ENCODE assay signal across 10 mouse cellular contexts in the genomic region with DNA sequence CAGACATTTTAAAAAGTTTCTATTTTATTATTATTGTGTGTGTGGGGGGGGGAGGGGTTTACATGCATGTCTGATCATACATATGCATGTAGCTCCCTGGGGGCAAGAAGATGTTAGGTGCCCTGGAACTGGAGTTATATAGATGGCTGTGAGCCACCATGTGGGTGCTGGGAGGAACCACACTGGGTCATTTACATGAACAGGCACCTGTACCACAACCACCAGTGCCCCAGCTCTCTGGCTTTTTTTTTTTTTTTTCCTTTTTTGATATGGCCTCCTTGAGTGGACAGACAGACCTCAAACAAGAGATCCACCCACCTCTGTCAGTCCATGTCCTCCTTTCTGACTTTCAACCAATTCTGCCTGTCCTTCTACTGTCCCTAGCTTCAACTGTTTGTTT. TPM values are rescaled to one million over a fixed set of nuclear protein-coding genes. Genes with fewer than 3 reads are reported as not detected.
DNase-seq lines count a peak whose midpoint lies in the region; ATAC-seq and TF ChIP-seq lines count a peak whose summit lies in the region.
"Had no signal": no experiment of that assay in that cellular context is flagged by ENCODE, and none has a peak within 500 bp of the region (broad histone marks: within the 10 kb centered on the region; RNA-seq: fewer than 3 reads in every experiment).

No protein-coding gene starts in this region.

- H3K27ac ChIP-seq in cerebellum, adult 2 months (ENCODE audit: insufficient read depth, low read length) = no peak overlapping the region
- H3K27ac ChIP-seq in lung, embryonic 14.5 days (ENCODE audit: low read depth) = no peak overlapping the region
- no peak overlapping the region for H3K27ac ChIP-seq in intestine, embryonic 15.5 days
- H3K27ac ChIP-seq in neural tube, embryonic 15.5 days (replicated peaks) = no peak overlapping the region

- no peak for TF ChIP-seq POLR2A in cerebellum, adult 2 months (IDR thresholded peaks at IDR 0.05; ENCODE audit: borderline replicate concordance, insufficient read depth, low read length)

- no peak overlapping the region for H3K9ac ChIP-seq in lung, embryonic 14.5 days
- H3K9ac ChIP-seq in intestine, embryonic 15.5 days = no peak overlapping the region
- no peak overlapping the region for H3K9ac ChIP-seq in neural tube, embryonic 15.5 days (replicated peaks)

- peaks cover 11% of the 10 kb centered on the region for H3K36me3 ChIP-seq in lung, embryonic 14.5 days (ENCODE audit: insufficient read depth)
- peaks cover 9% of the 10 kb centered on the region; the same call in 1 of the 2 replicates for H3K36me3 ChIP-seq in intestine, embryonic 15.5 days
- peaks cover 20% of the 10 kb centered on the region for H3K36me3 ChIP-seq in neural tube, embryonic 15.5 days

- DNase-seq in cerebellum, adult 2 months = no peak
- no peak for DNase-seq in cerebellum, postnatal 36 days
- no peak for DNase-seq in lung, embryonic 14.5 days
- DNase-seq in lung, adult 18-20 months = no peak
- no peak for DNase-seq in cerebellum, adult 9-11 months
- no peak for DNase-seq in layer of hippocampus, adult 8-10 months (ENCODE audit: low spot score in 2 of 2)

- no peak for TF ChIP-seq CTCF in cerebellum, adult 2 months (IDR thresholded peaks at IDR 0.05; ENCODE audit: borderline replicate concordance, insufficient read depth, low read depth, low read length)
- no peak for TF ChIP-seq CTCF in lung, embryonic 14.5 days (IDR thresholded peaks at IDR 0.05; ENCODE audit: low read depth)

- H3K27me3 ChIP-seq in cerebellum, adult 2 months (ENCODE audit: control insufficient read depth, insufficient read depth, low read length) = no peaks in the 10 kb centered on the region
- H3K27me3 ChIP-seq in lung, embryonic 14.5 days (ENCODE audit: insufficient read depth, low read length) = no peaks in the 10 kb centered on the region
- H3K27me3 ChIP-seq in intestine, embryonic 15.5 days (replicated peaks) = no peaks in the 10 kb centered on the region
- H3K27me3 ChIP-seq in neural tube, embryonic 15.5 days (replicated peaks) = no peaks in the 10 kb centered on the region

- H3K4me3 ChIP-seq in cerebellum, adult 2 months (replicated peaks; ENCODE audit: insufficient read depth, low read depth, low read length) = peak overlapping the region; percentile 89
- H3K4me3 ChIP-seq in lung, embryonic 14.5 days (ENCODE audit: low read depth, low read length) = 0 out of 2 replicates have a peak overlapping the region, but pooled peaks have one; percentile 94
- H3K4me3 ChIP-seq in intestine, embryonic 15.5 days (replicated peaks) = peak overlapping the region; percentile 90; the same call in 1 of the 2 replicates
- H3K4me3 ChIP-seq in neural tube, embryonic 15.5 days (replicated peaks) = no peak overlapping the region

- ATAC-seq in lung, embryonic 14.5 days (ENCODE audit: insufficient read depth) = no peak
- ATAC-seq in intestine, embryonic 15.5 days = no peak
- no peak for ATAC-seq in neural tube, embryonic 15.5 days (ENCODE audit: low FRiP score)

- H3K4me2 ChIP-seq in lung, embryonic 14.5 days = peak overlapping the region; percentile 91
- H3K4me2 ChIP-seq in intestine, embryonic 15.5 days (replicated peaks) = peak overlapping the region; percentile 78
- peak overlapping the region; percentile 85 for H3K4me2 ChIP-seq in neural tube, embryonic 15.5 days

- H3K4me1 ChIP-seq in cerebellum, adult 2 months (ENCODE audit: control insufficient read depth, insufficient read depth, low read length) = peaks cover 7% of the 10 kb centered on the region; the same call in 1 of the 2 replicates
- H3K4me1 ChIP-seq in lung, embryonic 14.5 days (ENCODE audit: insufficient read depth) = peaks cover 7% of the 10 kb centered on the region
- peaks cover 8% of the 10 kb centered on the region; the same call in 1 of the 2 replicates for H3K4me1 ChIP-seq in intestine, embryonic 15.5 days (replicated peaks)
- peaks cover 16% of the 10 kb centered on the region for H3K4me1 ChIP-seq in neural tube, embryonic 15.5 days

- H3K9me3 ChIP-seq in lung, embryonic 14.5 days (ENCODE audit: low read depth, low read length) = no peaks in the 10 kb centered on the region
- no peaks in the 10 kb centered on the region for H3K9me3 ChIP-seq in intestine, embryonic 15.5 days
- no peaks in the 10 kb centered on the region for H3K9me3 ChIP-seq in neural tube, embryonic 15.5 days (replicated peaks)

RNA-seq across cellular contexts. Expression of gene Uqcrq, which starts 1.4 kb away (rescaled TPM):
- polyA plus RNA-seq in cerebellum, adult 2 months (2012; rRNA removed) = 447 and 454 TPM in 2 replicates
- polyA plus RNA-seq in lung, embryonic 14.5 days (2014; fragmentation: Nextera tagmentation; extraction: Ambion mirVana) = 518 and 521 TPM in 2 replicates
- polyA plus RNA-seq in intestine, embryonic 15.5 days (2015; fragmentation: Nextera tagmentation; extraction: Ambion mirVana) = 791 and 876 TPM in 2 replicates
- 796 and 911 TPM in 2 replicates for polyA plus RNA-seq in neural tube, embryonic 15.5 days (2015; fragmentation: Nextera tagmentation; extraction: Ambion mirVana)
- total RNA-seq in layer of hippocampus, adult 8-10 months (2022) = 100 to 1,000 TPM; 374 to 418 (median 397) TPM

RNA-seq across cellular contexts. Expression of gene Gdf9, which starts 1.6 kb away (rescaled TPM):
- polyA plus RNA-seq in cerebellum, adult 2 months (2012; rRNA removed) = 2.2 and 2.5 TPM in 2 replicates
- polyA plus RNA-seq in lung, embryonic 14.5 days (2014; fragmentation: Nextera tagmentation; extraction: Ambion mirVana) = 1.7 and 2.0 TPM in 2 replicates
- 1.3 and 1.6 TPM in 2 replicates for polyA plus RNA-seq in intestine, embryonic 15.5 days (2015; fragmentation: Nextera tagmentation; extraction: Ambion mirVana)
- polyA plus RNA-seq in neural tube, embryonic 15.5 days (2015; fragmentation: Nextera tagmentation; extraction: Ambion mirVana) = 2.4 and 2.9 TPM in 2 replicates
- total RNA-seq in layer of hippocampus, adult 8-10 months (2022) = under 1 TPM; 0.69 to 0.96 (median 0.93) TPM

RNA-seq across cellular contexts. Expression of gene Leap2, which starts 6.2 kb away (rescaled TPM):
- polyA plus RNA-seq in cerebellum, adult 2 months (2012; rRNA removed) = not detected in 2 replicates
- polyA plus RNA-seq in lung, embryonic 14.5 days (2014; fragmentation: Nextera tagmentation; extraction: Ambion mirVana) = 0.53 TPM in 1 of 2 replicates, not detected in the other
- polyA plus RNA-seq in intestine, embryonic 15.5 days (2015; fragmentation: Nextera tagmentation; extraction: Ambion mirVana) = 7.3 and 12.9 TPM in 2 replicates
- 0.51 TPM in 1 of 2 replicates, not detected in the other for polyA plus RNA-seq in neural tube, embryonic 15.5 days (2015; fragmentation: Nextera tagmentation; extraction: Ambion mirVana)
- total RNA-seq in layer of hippocampus, adult 8-10 months (2022) = not detected
- total RNA-seq: gastrocnemius, adult 18-20 months had no signal
- polyA plus RNA-seq: lung, embryonic 16.5 days had no signal

RNA-seq across cellular contexts. Expression of gene Gm10447, which starts 27.7 kb away (rescaled TPM):
- 0.06 TPM in 1 of 2 replicates, not detected in the other for polyA plus RNA-seq in cerebellum, adult 2 months (2012; rRNA removed)
- not detected in 2 replicates for polyA plus RNA-seq in lung, embryonic 14.5 days (2014; fragmentation: Nextera tagmentation; extraction: Ambion mirVana)
- polyA plus RNA-seq in intestine, embryonic 15.5 days (2015; fragmentation: Nextera tagmentation; extraction: Ambion mirVana) = 0.10 TPM in 1 of 2 replicates, not detected in the other
- polyA plus RNA-seq in neural tube, embryonic 15.5 days (2015; fragmentation: Nextera tagmentation; extraction: Ambion mirVana) = 0.13 TPM in 1 of 2 replicates, not detected in the other
- under 1 TPM; 0.12 to 0.33 (median 0.17) TPM for total RNA-seq in layer of hippocampus, adult 8-10 months (2022)
- total RNA-seq: gastrocnemius, adult 18-20 months had no signal

RNA-seq across cellular contexts. Expression of gene Shroom1, which starts 27.8 kb away (rescaled TPM):
- polyA plus RNA-seq in cerebellum, adult 2 months (2012; rRNA removed) = 7.7 and 8.8 TPM in 2 replicates
- polyA plus RNA-seq in lung, embryonic 14.5 days (2014; fragmentation: Nextera tagmentation; extraction: Ambion mirVana) = 1.9 and 2.4 TPM in 2 replicates
- polyA plus RNA-seq in intestine, embryonic 15.5 days (2015; fragmentation: Nextera tagmentation; extraction: Ambion mirVana) = 1.3 and 1.5 TPM in 2 replicates
- polyA plus RNA-seq in neural tube, embryonic 15.5 days (2015; fragmentation: Nextera tagmentation; extraction: Ambion mirVana) = 3.4 and 4.1 TPM in 2 replicates
- total RNA-seq in layer of hippocampus, adult 8-10 months (2022) = 1 to 10 TPM; 4.7 to 5.9 (median 5.1) TPM
